Mouse (Mus musculus): ENCODE measurements at regions not wholly inside any gene's neighbourhood (a gene's known extent, or its start where the extent isn't known, plus 50 kb on each side); places are given as distances from the start of the nearest gene placed in this dataset.

- no peak for DNase-seq
Measured at GRCm38 (mm10) chrX:11931432-11931831, 228.7 kb downstream of the Bcor start.

GRCm38 (mm10) chrX:11935337-11935736 is 224.8 kb downstream of the Bcor start:
- peak; percentile 94 for DNase-seq

- DNase-seq, result peak; percentile 58
Measured at GRCm38 (mm10) chrX:11940246-11940645, 219.9 kb downstream of the Bcor start.

GRCm38 (mm10) chrX:11943367-11943766 is 216.8 kb downstream of the Bcor start:
- peak; percentile 97 for DNase-seq

- peak; percentile 75 for DNase-seq
Measured at GRCm38 (mm10) chrX:11944574-11944973, 215.6 kb downstream of the Bcor start.

GRCm38 (mm10) chrX:11945280-11945679 is 214.9 kb downstream of the Bcor start:
- no peak for DNase-seq

- DNase-seq, result peak; percentile 95
Measured at GRCm38 (mm10) chrX:11952193-11952592, 208.0 kb downstream of the Bcor start.

GRCm38 (mm10) chrX:11956194-11956593 is 204.0 kb downstream of the Bcor start:
- peak; percentile 96 for DNase-seq

- DNase-seq, result peak; percentile 63
Measured at GRCm38 (mm10) chrX:11957011-11957410, 203.1 kb downstream of the Bcor start.

- DNase-seq, result peak; percentile 79
Measured at GRCm38 (mm10) chrX:11959871-11960552, 200.1 kb downstream of the Bcor start.

- DNase-seq, result peak; percentile 85
Measured at GRCm38 (mm10) chrX:11961350-11961749, 198.8 kb downstream of the Bcor start.

- peak; percentile 44 for DNase-seq
Measured at GRCm38 (mm10) chrX:11964428-11964827, 195.7 kb downstream of the Bcor start.

GRCm38 (mm10) chrX:11978679-11979078 is 181.5 kb downstream of the Bcor start:
- peak; percentile 51 for DNase-seq

- no peak for DNase-seq
Measured at GRCm38 (mm10) chrX:11983276-11983675, 176.9 kb downstream of the Bcor start.
